Mouse (Mus musculus): Measurements from ENCODE around the gene 2310057M21Rik.

Gene 2310057M21Rik

DNA sequence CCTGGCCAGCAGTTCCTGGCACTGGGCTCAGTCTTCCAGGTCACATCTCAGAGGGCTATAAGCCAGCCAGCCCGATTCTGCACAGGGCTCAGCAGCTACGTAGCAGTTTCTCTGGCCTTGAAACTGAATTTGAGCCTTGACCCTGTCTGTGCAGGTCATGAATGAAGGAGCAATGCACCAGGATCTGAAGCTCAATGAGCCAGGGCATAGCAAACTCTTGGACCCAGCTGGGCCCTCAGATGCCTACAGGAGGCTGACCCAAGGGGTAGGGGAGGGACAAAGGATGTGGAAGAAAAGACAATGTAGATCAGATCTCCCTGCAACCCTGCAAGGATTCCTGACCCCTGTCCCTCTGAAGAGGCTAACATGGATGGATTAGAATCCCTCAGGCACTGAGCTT, 40.4 kb downstream of the 2310057M21Rik start, which contains the start of gene Cuzd1:
Gene Cuzd1 (minus strand): TSS at position 101 of the 400 bp plus-strand sequence.
- DNase-seq (ENCODE audit: low read depth, low spot score) = peak; percentile 26

DNA sequence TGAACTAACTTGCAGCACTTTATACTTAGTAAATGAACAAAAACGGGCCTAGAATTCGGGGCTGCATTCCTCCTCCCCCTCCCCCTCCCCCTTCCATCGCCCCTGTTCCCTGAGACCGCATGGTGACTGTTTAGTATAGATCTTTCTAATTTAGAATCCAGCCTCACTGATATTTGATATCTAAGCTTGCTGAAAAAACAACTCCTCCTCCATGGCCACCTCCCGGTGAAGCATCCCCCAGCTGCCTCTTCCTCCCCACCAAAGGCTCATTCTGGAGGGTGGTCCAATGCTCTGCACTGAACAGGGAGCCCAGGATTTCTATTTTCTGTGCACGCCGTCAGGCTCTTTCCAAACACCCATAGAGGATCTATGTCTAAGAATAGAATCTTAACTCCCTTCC, 44.2 kb downstream of the 2310057M21Rik start:
- DNase-seq (ENCODE audit: low read depth, low spot score) = no peak

DNA sequence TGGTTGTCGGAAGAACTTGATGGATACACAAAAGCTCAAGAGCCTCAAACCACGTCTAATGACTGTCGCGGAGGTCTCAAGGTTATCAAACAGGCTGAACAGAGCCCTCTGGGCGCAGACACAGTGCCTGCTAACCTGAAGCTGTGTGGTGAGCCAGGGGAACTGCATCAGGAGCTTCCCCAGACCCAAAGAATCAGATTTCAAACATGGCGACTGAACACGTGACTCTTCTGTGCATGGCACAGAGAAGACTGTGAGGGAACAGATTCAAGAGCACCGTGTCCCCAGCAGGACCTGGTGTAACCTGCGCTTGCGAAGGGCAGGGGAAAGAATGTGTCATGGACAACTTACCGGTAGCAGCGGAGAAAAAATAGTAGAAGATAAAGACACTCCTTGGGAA, 45.0 kb downstream of the 2310057M21Rik start:
- no peak for DNase-seq (ENCODE audit: low read depth, low spot score)

DNA sequence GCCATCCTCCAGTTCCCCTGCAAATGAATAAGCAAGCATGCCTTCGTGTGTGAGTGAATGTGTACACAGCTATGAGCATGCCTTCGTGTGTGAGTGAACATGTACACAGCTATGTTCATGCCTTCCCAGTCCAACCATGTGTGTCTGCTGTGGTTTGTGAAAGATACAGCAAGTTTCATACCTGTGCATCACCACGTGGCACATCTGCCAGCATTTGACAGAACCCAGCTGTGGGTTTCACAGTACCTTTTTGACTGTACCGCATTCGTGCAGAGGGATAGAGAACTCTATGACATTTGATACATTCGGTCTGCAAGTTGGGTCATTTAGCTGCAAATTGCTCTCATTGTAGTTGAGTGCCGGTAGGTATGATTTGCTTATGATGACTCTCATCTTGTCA, 48.1 kb downstream of the 2310057M21Rik start:
- no peak for DNase-seq (ENCODE audit: low read depth, low spot score)

DNA sequence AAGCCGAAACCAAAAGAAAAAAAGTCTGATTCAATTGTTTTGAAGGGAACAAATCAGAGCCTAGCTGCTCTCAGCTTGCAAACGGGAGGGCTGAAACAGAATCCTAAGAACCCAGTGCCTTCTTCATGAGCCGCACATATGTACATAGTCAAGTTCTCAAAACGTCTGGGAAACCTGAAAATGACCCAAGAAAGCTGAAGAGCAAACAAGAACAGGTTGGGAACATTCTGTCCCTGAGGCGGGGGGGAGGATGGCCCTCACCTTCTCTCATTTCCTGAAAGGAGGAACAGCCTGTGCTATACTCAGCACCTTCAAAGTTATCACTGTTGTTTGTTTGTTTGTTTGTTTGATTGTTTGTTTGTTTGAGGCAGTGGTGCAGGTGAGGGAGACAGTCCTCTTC, 55.8 kb downstream of the 2310057M21Rik start:
- DNase-seq (ENCODE audit: low read depth, low spot score) = no peak

DNA sequence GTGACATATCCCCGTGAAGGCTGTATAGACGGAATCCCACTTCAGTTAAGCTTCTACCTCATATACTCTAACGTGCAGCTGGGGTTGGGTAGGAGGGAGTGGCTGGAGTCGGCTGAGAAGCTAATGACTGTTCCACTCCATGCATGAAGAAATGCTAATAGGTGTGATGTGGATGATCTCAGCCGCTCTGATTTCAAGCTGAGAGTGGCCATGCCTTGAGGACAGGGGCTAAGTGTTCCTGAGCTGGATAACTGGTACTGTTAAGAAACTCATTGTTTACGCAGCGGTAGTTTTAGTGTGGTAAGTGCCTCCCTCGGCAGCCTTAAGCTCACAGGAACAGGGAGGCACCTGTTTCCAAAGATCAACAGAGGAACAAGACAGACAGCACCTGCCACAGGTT, 59.2 kb downstream of the 2310057M21Rik start:
- no peak for DNase-seq (ENCODE audit: low read depth, low spot score)

DNA sequence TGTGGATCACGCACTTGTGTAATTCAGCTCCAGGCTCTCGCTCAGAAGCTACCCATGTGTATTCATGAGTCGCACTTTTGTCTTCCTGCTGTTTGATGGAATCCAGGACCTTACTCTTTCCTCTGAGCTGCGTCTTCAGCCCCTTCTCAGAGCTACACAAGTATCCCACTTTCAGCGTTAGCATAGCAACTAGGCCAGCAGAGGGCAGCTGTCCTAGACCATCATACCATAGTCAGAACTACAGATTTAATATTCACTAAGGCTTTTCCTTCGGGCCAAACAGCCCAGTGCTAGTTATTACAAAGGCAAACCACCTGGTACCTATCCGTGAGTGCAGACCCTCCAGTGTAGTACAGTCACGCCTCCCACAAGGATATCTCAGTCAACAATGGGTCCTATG, 65.4 kb downstream of the 2310057M21Rik start:
- DNase-seq (ENCODE audit: low read depth, low spot score) = no peak
